Mouse (Mus musculus) MEL (cell line): ENCODE data around the gene Rnps1. TPM values are rescaled to one million over a fixed set of nuclear protein-coding genes. Genes with fewer than 3 reads are reported as not detected.

Source experiments
- DNase-seq: peaks from one replicate; pipeline ENCODE4 v3.0.0; 2011; ENCODE audit warnings: low read depth, low spot score
- H3K27ac ChIP-seq: 2 replicates; pipeline ENCODE4 v1.5.1; 2012; ENCODE audit warnings: low read depth, mild to moderate bottlenecking, control low read depth, low read length, moderate library complexity; ENCODE audit not compliant: control insufficient read depth
- H3K27me3 ChIP-seq, 2 experiments: fragments of 150-350 bp in 1 of 2; sonication (generic) in 1 of 2; 2 replicates each; pipeline ENCODE4 v1.6.1; 2012; ENCODE audit warnings: low read length in 2 of 2, mild to moderate bottlenecking in 2 of 2, improper control_type of control experiment in 1 of 2, moderate library complexity in 1 of 2; ENCODE audit not compliant: insufficient read depth in 2 of 2, control insufficient read depth in 1 of 2
- H3K36me3 ChIP-seq, 2 experiments: 2 replicates each; pipeline ENCODE4 v1.6.1; 2012 to 2014; ENCODE audit warnings: low read length in 2 of 2, improper control_type of control experiment in 1 of 2, inconsistent platforms in 1 of 2, mild to moderate bottlenecking in 1 of 2; ENCODE audit not compliant: insufficient read depth in 2 of 2, control insufficient read depth in 1 of 2
- H3K4me1 ChIP-seq, 2 experiments: fragments of 150-350 bp in 1 of 2; sonication (generic) in 1 of 2; 2 replicates each; pipeline ENCODE4 v1.6.1; 2012; ENCODE audit warnings: low read length in 2 of 2, improper control_type of control experiment in 1 of 2, mild to moderate bottlenecking in 1 of 2; ENCODE audit not compliant: insufficient read depth in 2 of 2, control insufficient read depth in 1 of 2
- H3K4me3 ChIP-seq, 2 experiments: fragments of 150-350 bp in 1 of 2; sonication (generic) in 1 of 2; 2 replicates each; pipeline ENCODE4 v1.5.1; 2012; ENCODE audit warnings: low read depth in 2 of 2, low read length in 2 of 2, mild to moderate bottlenecking in 2 of 2, moderate library complexity in 2 of 2, control low read depth in 1 of 2, improper control_type of control experiment in 1 of 2; ENCODE audit not compliant: control insufficient read depth in 1 of 2, insufficient read depth in 1 of 2
- H3K79me2 ChIP-seq: 2 replicates; pipeline ENCODE4 v1.6.1; 2012; ENCODE audit warnings: mild to moderate bottlenecking, low read length, moderate library complexity; ENCODE audit not compliant: control insufficient read depth, poor library complexity, insufficient read depth
- H3K9ac ChIP-seq: 2 replicates; pipeline ENCODE4 v1.6.1; 2012; ENCODE audit warnings: low read depth, mild to moderate bottlenecking, control low read depth, low read length, moderate library complexity; ENCODE audit not compliant: control insufficient read depth, poor library complexity, severe bottlenecking
- H3K9me3 ChIP-seq: fragments of 150-350 bp; sonication (generic); replicated peaks from 2 replicates; pipeline ENCODE4 v1.6.1; 2012; ENCODE audit warnings: mild to moderate bottlenecking, low read length, improper control_type of control experiment, moderate library complexity; ENCODE audit not compliant: insufficient read depth
- CHD1 ChIP-seq: IDR thresholded peaks from 2 replicates; pipeline ENCODE4 v1.6.1; 2012; ENCODE audit warnings: low read depth, mild to moderate bottlenecking, inconsistent platforms, low read length, improper control_type of control experiment
- CTCF ChIP-seq, 3 experiments: IDR thresholded peaks in 2 of 3; conservative IDR thresholded peaks in 1 of 3; 2 replicates each; pipeline ENCODE4 v1.5.1; 2011 to 2012; ENCODE audit warnings: low read length in 3 of 3, low read depth in 2 of 3, mild to moderate bottlenecking in 2 of 3, improper control_type of control experiment in 1 of 3, inconsistent platforms in 1 of 3, mixed read lengths in 1 of 3, moderate library complexity in 1 of 3; ENCODE audit not compliant: control insufficient read depth in 1 of 3, insufficient read depth in 1 of 3, poor library complexity in 1 of 3, severe bottlenecking in 1 of 3
- KAT2A ChIP-seq: conservative IDR thresholded peaks from 2 replicates; pipeline ENCODE4 v1.6.1; 2012; ENCODE audit warnings: low read depth, low read length, improper control_type of control experiment, inconsistent platforms
- MXI1 ChIP-seq: IDR thresholded peaks from 2 replicates; pipeline ENCODE4 v1.6.1; 2011; ENCODE audit warnings: mild to moderate bottlenecking, low read depth, low read length, improper control_type of control experiment
- MYB ChIP-seq: IDR thresholded peaks from 2 replicates; pipeline ENCODE4 v1.6.1; 2011; ENCODE audit warnings: mild to moderate bottlenecking, low read depth, low read length, improper control_type of control experiment
- NELFE ChIP-seq: IDR thresholded peaks from 2 replicates; pipeline ENCODE4 v1.6.1; 2011; ENCODE audit warnings: low read depth, low read length, improper control_type of control experiment
- POLR2AphosphoS5 ChIP-seq: IDR thresholded peaks from 2 replicates; pipeline ENCODE4 v1.6.1; 2012; ENCODE audit warnings: low read depth, borderline replicate concordance, mild to moderate bottlenecking, inconsistent platforms, low read length, moderate library complexity, mixed read lengths
- RAD21 ChIP-seq: IDR thresholded peaks from 2 replicates; pipeline ENCODE4 v1.6.1; 2011; ENCODE audit warnings: mild to moderate bottlenecking, low read depth, low read length, improper control_type of control experiment
- SMC3 ChIP-seq: IDR thresholded peaks from 2 replicates; pipeline ENCODE4 v1.6.1; 2011; ENCODE audit warnings: low read depth, low read length, improper control_type of control experiment
- TAL1 ChIP-seq: IDR thresholded peaks from 2 replicates; pipeline ENCODE4 v1.6.1; 2012; ENCODE audit warnings: mild to moderate bottlenecking, inconsistent platforms, low read length, moderate library complexity, mixed read lengths
- TCF12 ChIP-seq: IDR thresholded peaks from 2 replicates; pipeline ENCODE4 v1.6.1; 2014; ENCODE audit warnings: low read depth, mild to moderate bottlenecking, inconsistent platforms, low read length, improper control_type of control experiment, moderate library complexity
- UBTF ChIP-seq: IDR thresholded peaks from 2 replicates; pipeline ENCODE4 v1.6.1; 2012; ENCODE audit warnings: low read depth, mild to moderate bottlenecking, inconsistent platforms, low read length, improper control_type of control experiment, moderate library complexity, borderline replicate concordance; ENCODE audit not compliant: insufficient read depth
- USF1 ChIP-seq: IDR thresholded peaks from 2 replicates; pipeline ENCODE4 v1.6.1; 2014; ENCODE audit warnings: low read depth, mild to moderate bottlenecking, inconsistent platforms, low read length, improper control_type of control experiment, moderate library complexity
- ZC3H11A ChIP-seq: IDR thresholded peaks from 2 replicates; pipeline ENCODE4 v1.6.1; 2012; ENCODE audit warnings: low read depth, mild to moderate bottlenecking, inconsistent platforms, low read length, improper control_type of control experiment
- polyA plus RNA-seq, 2 experiments: library from polyadenylated mRNA; stranded (reverse) in 1 of 2; unstranded in 1 of 2; fragments of >175 nt in 1 of 2; fragments of >200 nt in 1 of 2; gene quantifications; 2 replicates each; pipeline versions ENCODE4 v1.2.1 to v1.2.4; 2012; ENCODE audit warnings: low replicate concordance in 2 of 2, low read depth in 1 of 2; ENCODE audit not compliant: insufficient read length in 2 of 2, insufficient read depth in 1 of 2, missing spikeins in 1 of 2
- total RNA-seq: library from RNA; depleted of rRNA; stranded (reverse); fragments of 300-350 nt; gene quantifications from 2 replicates; pipeline ENCODE4 v1.2.3, GENCODE M21; 2012

The Rnps1 gene
- total and polyA plus RNA-seq, 3 experiments = 156 to 282 TPM; not detected in 1

GRCm38 (mm10) chr17:24389865-24390264, 24.5 kb upstream of the Rnps1 start:
- Histone ChIP-seq H3K27ac (no peak overlapping the region), H3K36me3 (peaks cover 0 to 12% of the 10 kb centered on the region in 2 experiments; a peak in 2 of 4 replicates), H3K79me2 (no peaks in the 10 kb centered on the region), H3K27me3 (no peaks in the 10 kb centered on the region), H3K9ac (no peak overlapping the region), H3K4me3 (no peak overlapping the region), H3K9me3 (no peaks in the 10 kb centered on the region), H3K4me1 (no peaks in the 10 kb centered on the region)
- no peak for TF ChIP-seq TAL1
- no peak for TF ChIP-seq NELFE
- TF ChIP-seq MXI1 = no peak
- peak; percentile 59 to 72 (median 67); a peak in 5 of 6 replicates for TF ChIP-seq CTCF (IDR thresholded peaks at IDR 0.05 in 2 of 3, conservative IDR thresholded peaks at IDR 0.05 in 1 of 3; ENCODE audit: control insufficient read depth in 1 of 3, insufficient read depth in 1 of 3, low read depth in 2 of 3, low read length in 3 of 3, poor library complexity in 1 of 3, severe bottlenecking in 1 of 3)
- TF ChIP-seq SMC3 = peak; percentile 49
- TF ChIP-seq RAD21 = peak; percentile 47
- TF ChIP-seq TCF12 = no peak
- TF ChIP-seq MYB = no peak
- TF ChIP-seq ZC3H11A = peak; percentile 6; the same call in 1 of the 2 replicates
- peak; percentile 51 for DNase-seq

GRCm38 (mm10) chr17:24391149-24391548, 23.2 kb upstream of the Rnps1 start:
- Histone ChIP-seq H3K27ac (no peak overlapping the region), H3K27me3 (no peaks in the 10 kb centered on the region), H3K4me3 (no peak overlapping the region), H3K4me1 (no peaks in the 10 kb centered on the region), H3K9ac (no peak overlapping the region), H3K9me3 (no peaks in the 10 kb centered on the region), H3K79me2 (no peaks in the 10 kb centered on the region), H3K36me3 (peaks cover 0 to 5% of the 10 kb centered on the region in 2 experiments; a peak in 2 of 4 replicates)
- DNase-seq = peak; percentile 35
- TF ChIP-seq CTCF (IDR thresholded peaks at IDR 0.05 in 2 of 3, conservative IDR thresholded peaks at IDR 0.05 in 1 of 3; ENCODE audit: control insufficient read depth in 1 of 3, insufficient read depth in 1 of 3, low read depth in 2 of 3, low read length in 3 of 3, poor library complexity in 1 of 3, severe bottlenecking in 1 of 3) (peak; percentile 39 to 72 (median 57)), POLR2AphosphoS5 (no peak), UBTF (no peak), SMC3 (peak; percentile 32; the same call in 1 of the 2 replicates), KAT2A (no peak), RAD21 (peak; percentile 13)

DNA sequence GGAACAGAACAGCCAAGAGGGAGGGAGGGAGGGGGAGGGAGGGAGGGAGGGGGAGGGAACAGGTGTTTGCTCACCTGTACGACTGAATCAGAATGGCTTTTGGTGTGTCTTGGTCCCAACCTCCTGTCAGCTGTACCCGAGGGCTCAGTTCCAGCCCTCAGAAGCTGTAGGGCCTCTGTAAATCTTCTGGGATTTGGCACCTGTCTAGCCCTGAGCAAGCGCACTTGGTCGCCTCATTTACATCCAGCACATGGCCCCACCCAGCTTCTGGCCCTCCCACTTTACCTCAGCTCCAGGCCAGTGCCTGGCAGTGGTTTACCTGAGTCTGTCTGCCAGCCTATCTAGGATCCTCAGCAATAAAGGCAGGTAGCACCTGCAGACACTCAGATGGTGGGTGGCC, 20.8 kb upstream of the Rnps1 start:
- H3K9ac ChIP-seq = no peak overlapping the region
- no peaks in the 10 kb centered on the region for H3K27me3 ChIP-seq
- DNase-seq = no peak
- H3K36me3 ChIP-seq = peaks cover 0 to 9% of the 10 kb centered on the region in 2 experiments; a peak in 2 of 4 replicates
- no peaks in the 10 kb centered on the region for H3K4me1 ChIP-seq
- H3K4me3 ChIP-seq = no peak overlapping the region
- no peak overlapping the region for H3K27ac ChIP-seq
- H3K9me3 ChIP-seq = no peaks in the 10 kb centered on the region
- TF ChIP-seq MXI1 (no peak), USF1 (no peak), CHD1 (no peak)
- no peaks in the 10 kb centered on the region for H3K79me2 ChIP-seq
